Mouse (Mus musculus): ENCODE measurements around the gene Antxr1. TPM values are rescaled to one million over a fixed set of nuclear protein-coding genes. Genes with fewer than 3 reads are reported as not detected.

Antxr1 gene
- polyA plus RNA-seq (2017; shearing (Covaris generic)): under 1 TPM in 1 of 3 experiments, not detected in 2; 0.34 TPM

DNA sequence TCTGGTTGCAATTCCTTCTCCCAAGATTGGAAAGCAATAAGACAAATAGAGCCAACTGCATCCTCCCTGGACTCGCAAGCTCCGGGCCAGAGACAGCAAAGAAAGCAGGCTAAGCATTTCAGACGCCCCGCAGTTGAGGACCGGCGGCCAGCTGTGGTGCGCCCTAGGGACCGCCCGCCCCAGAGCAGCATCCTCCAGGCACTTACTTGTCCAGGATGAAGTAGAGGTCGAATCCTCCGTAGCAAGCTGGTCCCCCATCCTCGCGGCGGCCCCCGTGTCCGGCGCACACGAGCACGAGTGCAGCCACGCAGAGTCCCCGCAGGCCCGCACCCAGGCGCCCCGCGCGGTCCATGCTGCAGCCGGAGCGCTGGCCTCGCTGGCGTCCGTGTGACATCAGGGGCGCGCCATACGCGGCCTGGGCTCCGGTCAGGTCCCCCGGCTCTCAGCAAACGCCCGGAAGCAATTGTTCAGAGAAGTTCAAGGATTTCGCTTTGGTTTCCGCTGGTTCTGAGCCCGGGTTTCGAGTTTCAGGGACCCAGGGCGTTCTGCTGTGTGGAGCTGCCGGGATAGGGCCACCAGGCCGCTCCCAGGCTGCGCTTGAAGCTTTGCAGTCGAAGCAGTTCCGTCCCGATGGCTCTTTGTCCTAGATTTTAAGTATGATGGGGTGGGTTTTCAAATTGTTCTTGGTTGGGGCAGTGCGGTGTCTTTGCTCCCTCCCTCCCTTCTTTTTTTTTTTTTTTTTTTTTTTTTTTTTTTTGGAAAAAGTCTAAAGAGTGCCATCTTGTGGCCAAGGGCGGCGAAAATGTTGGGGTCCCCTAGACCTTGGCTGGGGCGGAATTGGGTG lies at the start of gene Antxr1:
Antxr1 (minus strand) TSS at position 731 of the 844 bp plus-strand sequence.
- ATAC-seq: no peak

- no peak for ATAC-seq
Observed at GRCm38 (mm10) chr6:87384761-87385160, 49.1 kb upstream of the Antxr1 start.

- peak; percentile 64 for ATAC-seq
Observed at GRCm38 (mm10) chr6:87383926-87384691, 48.5 kb upstream of the Antxr1 start.

DNA sequence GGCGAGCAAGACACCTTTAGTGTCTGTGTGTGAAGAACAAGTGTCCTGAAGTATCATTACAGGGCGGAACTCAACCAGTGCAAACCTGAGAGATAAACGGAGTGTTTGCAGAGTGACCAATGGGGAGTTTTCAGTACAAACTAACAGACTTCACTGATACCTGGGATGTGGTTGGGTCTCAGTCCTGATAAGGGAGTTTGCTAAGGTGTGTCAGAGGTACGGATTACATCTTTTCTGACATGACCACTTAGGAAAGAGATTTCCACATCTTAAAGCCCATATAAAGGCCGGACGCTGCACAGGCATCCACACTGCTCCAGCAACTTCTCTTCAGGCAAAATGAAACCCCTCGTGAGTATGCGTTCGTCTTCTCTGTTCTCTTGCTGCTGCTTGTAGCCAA lies 37.4 kb upstream of the Antxr1 start, which contains the start of gene Gkn2:
Gkn2 (plus strand) TSS at position 301 of the 400 bp plus-strand sequence.
- no peak for ATAC-seq

- no peak for ATAC-seq
Observed at GRCm38 (mm10) chr6:87369223-87369622, 33.6 kb upstream of the Antxr1 start.

DNA sequence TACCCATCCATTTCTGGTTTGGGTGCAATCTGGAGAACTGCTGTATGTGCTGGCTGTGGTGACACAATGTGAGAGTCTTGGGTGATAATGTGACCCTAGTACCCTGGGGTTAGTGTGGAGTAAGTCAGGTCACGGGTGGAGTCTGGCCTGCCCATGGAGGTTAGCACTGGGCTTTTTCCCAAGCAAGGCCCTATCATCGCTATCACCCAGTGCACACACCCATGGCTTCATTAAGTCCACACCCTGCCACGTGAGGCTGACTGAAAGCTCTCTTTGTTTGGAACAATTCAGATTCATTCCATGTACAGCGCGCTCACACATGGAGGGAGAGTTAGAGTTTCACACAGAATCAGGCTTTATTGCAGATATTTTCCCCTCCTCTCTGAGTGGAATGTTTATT lies 18.8 kb upstream of the Antxr1 start:
- ATAC-seq: no peak

DNA sequence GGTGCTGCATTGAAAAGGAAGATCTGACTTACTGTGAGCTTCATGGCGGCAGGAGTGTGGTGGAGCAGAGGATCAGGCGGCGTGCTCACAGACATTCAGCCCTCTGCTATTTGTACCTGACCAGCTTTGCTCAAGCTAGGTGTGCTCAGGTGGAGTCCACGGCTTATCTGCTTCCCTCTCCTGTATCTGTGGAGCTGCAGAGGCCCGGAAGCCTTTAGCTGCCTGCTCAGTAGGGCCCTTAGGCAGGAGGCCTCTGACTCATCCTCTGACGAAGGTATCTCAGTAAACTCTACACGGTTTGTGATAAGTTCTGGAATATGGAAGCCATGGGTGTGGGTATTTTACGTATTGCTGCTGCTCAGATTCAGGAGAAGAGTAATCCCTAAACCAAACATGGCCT lies 15.2 kb upstream of the Antxr1 start, which contains the start of gene Gkn1:
Gkn1 (minus strand) TSS at position 114 of the 400 bp plus-strand sequence.
- ATAC-seq: no peak

DNA sequence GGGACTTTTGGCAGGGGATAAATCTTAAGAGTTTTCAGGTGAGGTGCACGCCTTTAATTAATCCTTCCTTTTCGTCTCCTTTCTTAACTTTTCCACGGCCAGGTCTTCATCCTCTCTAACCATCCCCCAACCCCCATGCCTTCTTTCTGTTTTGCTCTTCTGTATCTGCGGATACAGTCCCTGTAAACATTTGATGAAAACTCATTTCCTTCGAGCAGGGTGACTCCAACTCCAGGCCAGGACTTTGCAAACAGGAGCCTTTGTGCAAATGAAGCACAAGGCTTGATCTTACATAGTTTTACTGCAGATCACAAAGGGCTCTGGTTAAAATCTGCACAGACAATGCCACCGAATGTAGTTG lies 294 bp upstream of the Antxr1 start:
- ATAC-seq: no peak

DNA sequence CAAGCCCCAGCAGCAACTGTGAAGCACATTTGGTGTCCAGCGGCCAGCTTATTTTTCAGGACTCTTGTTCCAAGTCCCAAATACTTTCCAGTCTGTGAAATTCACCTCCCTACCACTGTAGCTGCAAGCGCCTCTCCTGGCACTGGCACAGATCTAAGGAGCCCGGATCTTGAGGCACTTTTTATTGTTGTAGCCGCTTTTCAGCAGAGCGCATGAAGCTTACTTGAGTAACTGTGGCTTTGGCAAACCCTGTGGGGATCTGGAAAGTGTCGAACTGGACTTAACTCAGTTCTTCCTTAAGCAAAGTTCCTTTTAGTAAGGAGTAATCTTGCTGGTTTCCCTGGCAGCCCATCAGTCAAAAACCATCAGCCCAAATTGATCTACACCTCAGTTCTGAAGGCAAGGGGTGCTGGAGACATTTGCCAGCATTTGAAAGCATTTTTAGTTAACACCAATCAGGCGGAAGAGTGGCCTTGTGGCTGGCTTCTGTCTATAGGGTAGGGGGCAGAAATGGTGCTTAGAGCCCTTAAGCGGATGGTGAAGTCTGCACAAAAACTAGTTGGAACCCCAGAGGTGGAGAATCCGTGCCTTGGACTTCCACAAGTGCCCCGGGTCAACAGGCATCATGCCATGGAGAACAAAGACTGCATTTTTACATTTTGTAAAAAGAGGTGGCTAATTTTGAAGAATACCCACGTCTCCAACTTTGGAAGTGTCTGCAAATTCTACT lies 1.1 kb downstream of the Antxr1 start:
- no peak for ATAC-seq

- no peak for ATAC-seq
Observed at GRCm38 (mm10) chr6:87332380-87332779, 3.2 kb downstream of the Antxr1 start.

GRCm38 (mm10) chr6:87328265-87329173 lies 7.1 kb downstream of the Antxr1 start:
- ATAC-seq: no peak

DNA sequence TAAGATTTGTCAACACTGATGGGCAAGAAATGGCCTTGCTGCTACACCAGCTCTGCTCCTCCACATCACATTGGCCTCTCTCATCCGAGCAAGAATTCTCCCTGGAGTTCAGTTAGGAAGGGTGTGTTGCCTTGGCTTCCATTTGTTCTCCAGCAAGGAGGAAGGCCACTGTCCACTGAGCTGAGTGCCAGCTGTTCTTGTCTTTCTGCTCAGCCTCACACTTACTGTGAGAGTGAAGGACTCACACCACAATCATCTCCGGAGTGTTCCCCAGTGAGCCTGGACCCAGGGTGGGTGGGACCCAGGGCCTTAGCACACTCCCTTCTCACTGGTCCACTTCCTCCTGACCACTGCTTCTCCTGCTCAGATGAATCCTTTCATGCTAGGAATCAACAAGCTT lies 8.7 kb downstream of the Antxr1 start:
- ATAC-seq: no peak

DNA sequence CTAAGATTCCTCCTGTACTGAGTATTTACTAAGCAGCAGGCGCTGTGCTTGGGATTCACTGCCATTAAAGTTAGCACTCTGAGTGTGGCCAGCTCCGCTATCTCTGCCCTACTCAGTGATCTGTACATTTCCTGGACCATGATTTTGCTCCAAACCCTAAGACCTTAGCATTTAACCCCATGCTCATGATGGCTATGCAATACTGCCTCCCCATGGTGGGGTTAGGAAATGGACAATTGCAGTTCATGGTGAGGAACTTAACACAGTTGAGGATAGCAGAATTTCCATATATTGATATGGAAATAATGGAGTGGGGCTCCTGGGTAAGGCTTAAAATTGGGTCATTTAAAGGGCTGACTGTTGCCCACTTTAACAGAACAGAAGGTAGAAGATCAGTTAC lies 12.2 kb downstream of the Antxr1 start:
- ATAC-seq: no peak

DNA sequence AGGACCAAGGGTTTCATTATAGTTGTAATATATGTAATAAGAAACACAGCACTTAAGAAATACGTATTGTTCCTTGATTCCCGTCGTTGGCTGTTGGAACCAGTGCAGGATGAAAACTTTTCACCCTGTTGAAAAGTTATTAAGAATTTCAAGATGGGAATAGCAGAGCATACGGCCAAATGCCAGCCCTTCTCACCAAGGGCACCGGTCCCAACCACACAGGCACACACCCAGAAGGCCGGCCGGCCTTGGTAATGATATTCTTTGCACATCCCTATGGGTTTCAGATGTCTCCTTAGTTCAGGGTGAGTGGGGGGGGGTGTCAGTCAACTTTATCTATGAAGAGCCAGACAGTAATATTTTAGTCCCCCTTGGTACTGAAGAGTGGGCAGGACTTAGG lies 17.0 kb downstream of the Antxr1 start:
- no peak for ATAC-seq

DNA sequence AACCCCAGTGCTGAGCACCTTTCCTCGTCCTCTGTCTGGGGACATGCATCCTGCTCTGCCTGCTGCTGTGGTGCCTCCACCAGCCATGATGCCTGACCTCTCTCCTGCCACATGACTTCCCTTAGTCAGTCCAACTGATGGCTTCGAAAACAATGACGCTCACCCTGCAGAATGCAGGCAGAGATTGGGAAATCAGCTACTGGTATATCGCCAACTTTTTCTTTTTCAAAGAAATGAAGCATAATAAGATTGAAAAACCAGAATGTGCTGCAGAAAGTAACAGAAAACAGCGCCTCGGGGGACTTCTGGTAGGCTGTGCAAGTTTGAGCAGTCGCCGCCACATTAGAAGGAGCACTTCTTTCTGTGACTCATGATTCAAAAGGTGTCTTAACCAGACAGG lies 18.7 kb downstream of the Antxr1 start:
- ATAC-seq: no peak

- ATAC-seq: no peak
Observed at GRCm38 (mm10) chr6:87312761-87313160, 22.9 kb downstream of the Antxr1 start.

DNA sequence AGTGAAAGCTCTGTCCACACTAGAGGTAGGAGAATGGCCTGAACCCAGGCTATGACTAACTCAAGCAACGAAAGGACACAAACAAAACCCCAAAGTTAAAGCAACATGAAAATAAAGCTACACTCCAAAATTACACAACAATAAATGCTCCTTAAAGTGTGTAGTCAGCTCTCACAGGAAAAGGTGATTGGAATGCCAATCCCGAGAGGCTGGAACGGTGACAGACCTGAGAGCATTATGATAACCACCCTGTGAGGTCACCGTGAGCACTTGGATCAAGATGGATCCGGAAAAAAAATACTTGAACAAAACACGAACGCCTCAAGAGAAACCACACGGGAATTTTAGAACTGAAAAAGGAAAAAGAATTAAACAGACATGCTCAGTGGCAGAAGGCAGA lies 31.1 kb downstream of the Antxr1 start:
- no peak for ATAC-seq

- no peak for ATAC-seq
Observed at GRCm38 (mm10) chr6:87302746-87303145, 32.9 kb downstream of the Antxr1 start.

DNA sequence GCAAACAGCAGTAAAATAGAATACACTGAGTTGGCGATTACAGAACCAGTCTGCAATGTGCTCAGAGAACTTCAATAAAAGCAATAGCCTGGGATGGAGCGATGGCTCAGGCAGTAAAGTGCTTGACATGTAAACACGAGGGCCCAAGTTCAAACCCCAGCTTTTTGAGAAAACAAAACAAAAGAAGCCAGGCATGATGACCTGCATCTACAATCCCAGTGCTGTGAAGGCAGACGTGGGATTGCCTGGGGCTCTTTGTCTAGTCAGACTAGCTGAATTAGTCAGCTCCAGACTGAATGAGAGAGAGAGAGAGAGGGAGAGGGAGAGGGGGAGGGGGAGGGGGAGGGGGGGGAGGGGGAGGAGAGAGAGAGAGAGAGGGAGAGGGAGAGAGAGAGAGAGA lies 33.6 kb downstream of the Antxr1 start:
- ATAC-seq: no peak

DNA sequence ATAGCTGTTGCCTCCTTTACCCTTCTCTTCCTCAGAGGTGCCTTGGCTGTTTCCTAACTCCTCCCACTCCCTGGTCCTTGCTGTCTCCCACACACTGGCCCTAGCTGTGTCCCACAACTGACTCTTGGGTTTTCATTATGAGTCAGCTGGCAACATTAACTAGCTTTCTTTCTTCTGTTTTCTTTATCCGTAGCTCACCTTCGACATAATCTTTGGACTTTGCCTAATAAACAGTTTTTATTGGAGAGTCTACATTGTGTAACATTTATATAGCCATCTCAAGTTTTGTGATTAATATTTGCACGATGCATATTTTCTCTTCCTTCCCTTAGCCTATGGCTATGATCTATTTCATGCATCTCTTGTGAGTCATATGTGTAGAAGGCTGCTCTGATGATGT lies 40.7 kb downstream of the Antxr1 start:
- no peak for ATAC-seq

GRCm38 (mm10) chr6:87292911-87293851 lies 42.4 kb downstream of the Antxr1 start:
- ATAC-seq: no peak
